Mouse (Mus musculus): Measurements from ENCODE around the gene Fignl2. TPM values are rescaled to one million over a fixed set of nuclear protein-coding genes. Genes with fewer than 3 reads are reported as not detected.

Fignl2 gene
- polyA plus RNA-seq, 1 experiment from 2014 or later, result 0.81 TPM

DNA sequence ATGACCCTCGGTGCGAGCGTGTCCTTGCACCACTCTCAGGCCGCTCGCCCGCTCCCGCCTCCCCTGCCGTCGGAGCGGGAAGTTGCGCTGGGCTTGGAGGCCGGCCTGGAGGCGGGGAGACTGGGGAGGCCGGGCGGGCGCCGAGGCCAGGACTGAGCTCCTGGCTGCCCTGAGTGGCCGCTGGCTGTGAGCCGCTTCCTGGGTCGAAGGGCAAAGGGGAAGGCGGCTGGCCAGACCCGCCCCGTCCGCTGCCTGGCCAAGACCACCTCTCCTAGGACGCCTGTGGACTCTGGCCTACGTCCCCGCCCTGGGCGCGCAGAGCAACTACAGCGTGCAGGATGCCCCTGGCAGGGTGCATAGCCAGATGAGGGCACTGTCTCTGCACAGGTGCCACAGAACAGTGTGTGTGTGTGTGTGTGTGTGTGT, 377 bp upstream of the Fignl2 start:
- H3K36me3 ChIP-seq (replicated peaks; ENCODE audit: control insufficient read depth, insufficient read depth, low read depth, low read length), result no peaks in the 10 kb centered on the region
- WGBS, result under 1% methylated on average over 21 of the region's 30 CpGs
- peak overlapping the region; percentile 94 for H3K27ac ChIP-seq (replicated peaks; ENCODE audit: low read depth, low read length)
- ATAC-seq (replicated peaks; ENCODE audit: insufficient number of reproducible peaks, low FRiP score, low TSS enrichment, low read depth) (peak; percentile 73), DNase-seq (ENCODE audit: low spot score) (peak; percentile 71)
- peak overlapping the region; percentile 93 for H3K9ac ChIP-seq (replicated peaks; ENCODE audit: low read length)
- peak overlapping the region; percentile 81 for H3K4me2 ChIP-seq (ENCODE audit: low read depth, low read length)
- H3K27me3 ChIP-seq (ENCODE audit: control insufficient read depth, insufficient read depth, low read length), result no peaks in the 10 kb centered on the region
- peaks cover 26% of the 10 kb centered on the region for H3K4me1 ChIP-seq (ENCODE audit: control insufficient read depth, insufficient read depth, low read length)
- H3K9me3 ChIP-seq (replicated peaks; ENCODE audit: control insufficient read depth, low read length), result no peaks in the 10 kb centered on the region
- H3K4me3 ChIP-seq (ENCODE audit: low read depth, low read length), result peak overlapping the region; percentile 98

DNA sequence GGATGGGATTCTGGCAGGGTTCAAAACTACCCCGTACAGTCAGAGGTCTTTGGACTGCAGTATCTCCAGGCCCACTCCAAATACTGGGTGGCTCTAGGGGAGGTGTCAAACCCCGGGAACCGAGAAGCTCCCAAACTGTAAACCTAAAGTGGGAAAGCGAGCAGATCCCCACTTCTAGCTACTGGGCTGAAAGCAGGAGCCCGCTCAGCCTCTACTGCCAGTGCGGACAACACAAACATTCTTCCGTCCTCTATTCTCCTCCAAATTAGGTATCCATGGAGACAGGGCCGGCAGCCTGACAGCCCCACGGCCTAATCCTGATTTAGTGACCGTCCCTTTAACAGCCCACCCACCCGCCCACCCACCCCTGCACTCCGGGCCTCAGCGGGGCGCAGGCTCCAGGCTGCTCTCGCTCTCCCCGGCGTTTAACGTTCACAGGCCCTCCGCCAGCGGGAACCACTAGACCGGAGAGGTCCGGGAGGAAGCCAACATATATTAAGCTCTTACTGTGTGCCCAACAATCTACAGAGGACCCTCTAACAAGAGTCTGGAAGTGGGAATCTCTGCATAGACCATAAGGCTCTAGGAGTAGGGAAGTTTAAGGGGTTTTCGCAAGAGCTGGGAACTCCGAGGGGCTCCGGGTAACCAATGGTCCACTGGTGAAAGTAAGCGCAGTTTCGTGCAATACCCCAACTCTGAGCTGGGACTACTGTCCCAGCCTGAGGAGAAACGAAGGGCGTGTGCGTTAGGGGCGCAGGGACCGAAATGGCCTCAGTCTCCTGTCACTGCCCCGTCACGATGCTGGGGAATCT, 1.2 kb downstream of the Fignl2 start:
- H3K4me1 ChIP-seq (ENCODE audit: control insufficient read depth, insufficient read depth, low read length), result peaks cover 26% of the 10 kb centered on the region
- WGBS, result under 1% methylated on average over 34 of the region's 34 CpGs
- H3K4me3 ChIP-seq (ENCODE audit: low read depth, low read length), result peak overlapping the region; percentile 98
- H3K27me3 ChIP-seq (ENCODE audit: control insufficient read depth, insufficient read depth, low read length), result no peaks in the 10 kb centered on the region
- peak overlapping the region; percentile 81 for H3K4me2 ChIP-seq (ENCODE audit: low read depth, low read length)
- H3K9me3 ChIP-seq (replicated peaks; ENCODE audit: control insufficient read depth, low read length), result no peaks in the 10 kb centered on the region
- H3K9ac ChIP-seq (replicated peaks; ENCODE audit: low read length), result peak overlapping the region; percentile 93
- H3K27ac ChIP-seq (replicated peaks; ENCODE audit: low read depth, low read length), result peak overlapping the region; percentile 94
- no peaks in the 10 kb centered on the region for H3K36me3 ChIP-seq (replicated peaks; ENCODE audit: control insufficient read depth, insufficient read depth, low read depth, low read length)
- ATAC-seq (replicated peaks; ENCODE audit: insufficient number of reproducible peaks, low FRiP score, low TSS enrichment, low read depth) (peak; percentile 0; the same call in 1 of the 2 replicates), DNase-seq (ENCODE audit: low spot score) (peak; percentile 64)

DNA sequence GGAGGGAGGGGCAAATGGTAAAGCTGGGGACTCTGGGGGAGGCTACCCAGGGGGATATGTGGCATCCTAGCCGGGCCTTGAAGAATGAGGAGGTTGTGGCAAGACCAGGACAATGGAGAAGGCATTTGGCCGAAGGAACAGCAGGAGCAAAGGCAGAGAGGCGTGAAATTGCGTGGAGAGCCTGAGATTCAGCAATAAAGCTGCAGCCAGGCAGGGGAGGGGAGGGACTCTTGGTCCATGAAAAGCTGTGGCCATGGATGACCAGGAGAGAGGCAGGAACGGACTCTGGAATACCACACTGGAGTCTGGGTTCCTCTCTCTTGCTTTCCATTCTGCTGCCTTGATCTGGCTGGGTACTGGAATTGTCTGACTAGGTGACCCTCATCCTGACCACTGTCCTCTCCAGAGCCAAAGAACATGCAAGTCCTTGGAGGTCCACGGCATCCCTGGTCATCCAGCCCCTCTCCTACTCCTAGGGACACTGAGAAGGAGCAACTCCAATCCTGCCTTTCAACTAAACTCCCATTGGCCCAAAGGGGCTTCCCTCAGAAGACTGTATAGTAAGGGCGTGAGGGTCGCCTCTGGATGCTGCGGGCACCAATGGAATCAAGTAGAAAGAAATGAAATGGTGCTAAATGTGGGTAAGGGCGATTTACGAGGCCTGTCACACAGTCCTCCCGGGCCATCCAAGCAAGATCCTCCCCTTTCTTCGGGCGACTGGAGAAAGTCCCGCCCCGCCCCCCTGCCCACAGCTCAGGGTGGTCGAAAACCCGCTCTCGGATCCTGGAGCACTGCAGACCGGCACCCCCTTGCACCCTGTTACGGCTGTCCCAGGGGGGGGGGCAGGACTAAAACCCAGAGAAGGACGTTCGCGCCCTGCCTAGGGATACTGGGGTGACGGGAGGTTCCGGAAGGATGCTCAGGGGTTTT, 2.0 kb downstream of the Fignl2 start:
- peaks cover 22% of the 10 kb centered on the region for H3K4me1 ChIP-seq (ENCODE audit: control insufficient read depth, insufficient read depth, low read length)
- peak overlapping the region; percentile 98 for H3K4me3 ChIP-seq (ENCODE audit: low read depth, low read length)
- peak overlapping the region; percentile 93 for H3K9ac ChIP-seq (replicated peaks; ENCODE audit: low read length)
- DNase-seq (ENCODE audit: low spot score), result peak; percentile 52
- 2% methylated on average over 25 of the region's 26 CpGs for WGBS
- H3K36me3 ChIP-seq (replicated peaks; ENCODE audit: control insufficient read depth, insufficient read depth, low read depth, low read length), result no peaks in the 10 kb centered on the region
- peak overlapping the region; percentile 81 for H3K4me2 ChIP-seq (ENCODE audit: low read depth, low read length)
- peak overlapping the region; percentile 10; the same call in 1 of the 2 replicates for H3K27ac ChIP-seq (replicated peaks; ENCODE audit: low read depth, low read length)
- no peaks in the 10 kb centered on the region for H3K27me3 ChIP-seq (ENCODE audit: control insufficient read depth, insufficient read depth, low read length)
- H3K9me3 ChIP-seq (replicated peaks; ENCODE audit: control insufficient read depth, low read length), result no peaks in the 10 kb centered on the region
- ATAC-seq (replicated peaks; ENCODE audit: insufficient number of reproducible peaks, low FRiP score, low TSS enrichment, low read depth), result 0 out of 2 replicates have a peak, but pooled peaks have one; percentile 2

DNA sequence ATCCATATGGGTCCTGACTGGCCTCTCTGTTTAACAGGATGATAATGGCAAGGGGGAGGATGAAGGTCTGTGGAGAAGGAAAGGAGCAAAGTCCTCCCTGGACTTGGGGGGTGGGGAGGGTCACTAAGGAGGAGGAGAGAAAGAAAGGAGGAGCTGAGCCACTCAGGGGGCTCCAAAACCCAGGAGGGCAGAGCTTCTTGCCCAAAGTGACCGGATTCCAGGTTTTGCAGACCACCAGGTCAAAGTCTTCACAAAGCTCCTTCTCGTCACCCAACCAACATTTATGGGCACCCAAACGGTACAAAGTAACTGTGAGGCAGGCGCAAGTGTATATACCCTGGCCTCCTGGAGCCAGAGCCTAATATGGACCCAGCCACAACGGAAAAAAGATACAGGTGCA, 2.7 kb downstream of the Fignl2 start:
- Histone ChIP-seq H3K9ac (replicated peaks; ENCODE audit: low read length) (peak overlapping the region; percentile 93; the same call in 1 of the 2 replicates), H3K27me3 (ENCODE audit: control insufficient read depth, insufficient read depth, low read length) (no peaks in the 10 kb centered on the region), H3K36me3 (replicated peaks; ENCODE audit: control insufficient read depth, insufficient read depth, low read depth, low read length) (no peaks in the 10 kb centered on the region), H3K4me3 (ENCODE audit: low read depth, low read length) (peak overlapping the region; percentile 98), H3K27ac (replicated peaks; ENCODE audit: low read depth, low read length) (peak overlapping the region; percentile 10; the same call in 1 of the 2 replicates), H3K9me3 (replicated peaks; ENCODE audit: control insufficient read depth, low read length) (no peaks in the 10 kb centered on the region), H3K4me1 (ENCODE audit: control insufficient read depth, insufficient read depth, low read length) (peaks cover 24% of the 10 kb centered on the region), H3K4me2 (ENCODE audit: low read depth, low read length) (peak overlapping the region; percentile 81)
- WGBS, result 16% methylated on average over 5 of the region's 5 CpGs
- no peak for DNase-seq (ENCODE audit: low spot score)
- ATAC-seq (replicated peaks; ENCODE audit: insufficient number of reproducible peaks, low FRiP score, low TSS enrichment, low read depth), result no peak

DNA sequence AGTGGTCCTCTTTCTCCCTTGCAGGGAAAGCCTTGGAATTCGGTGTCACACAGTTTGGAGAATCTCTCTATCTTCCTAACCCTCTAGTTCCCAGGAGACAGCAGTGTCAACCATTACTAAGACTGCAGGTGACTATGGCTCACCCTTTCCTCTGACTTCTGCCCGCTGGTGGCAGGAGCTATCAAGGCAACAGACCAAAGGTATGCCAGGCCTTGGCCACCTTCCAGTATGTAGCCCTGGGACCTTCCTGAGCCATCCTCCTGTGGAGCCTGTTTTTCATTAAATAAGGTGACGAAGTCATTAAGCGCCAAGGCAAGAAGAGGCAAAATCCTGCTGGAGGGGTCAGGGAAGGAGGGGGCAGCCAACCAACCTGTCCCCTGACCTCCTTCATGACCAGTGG, 3.2 kb downstream of the Fignl2 start:
- DNase-seq (ENCODE audit: low spot score) (no peak), ATAC-seq (replicated peaks; ENCODE audit: insufficient number of reproducible peaks, low FRiP score, low TSS enrichment, low read depth) (no peak)
- Histone ChIP-seq H3K27ac (replicated peaks; ENCODE audit: low read depth, low read length) (no peak overlapping the region), H3K4me3 (ENCODE audit: low read depth, low read length) (peak overlapping the region; percentile 98; the same call in 1 of the 2 replicates), H3K4me1 (ENCODE audit: control insufficient read depth, insufficient read depth, low read length) (peaks cover 28% of the 10 kb centered on the region), H3K27me3 (ENCODE audit: control insufficient read depth, insufficient read depth, low read length) (no peaks in the 10 kb centered on the region), H3K36me3 (replicated peaks; ENCODE audit: control insufficient read depth, insufficient read depth, low read depth, low read length) (no peaks in the 10 kb centered on the region), H3K9me3 (replicated peaks; ENCODE audit: control insufficient read depth, low read length) (no peaks in the 10 kb centered on the region), H3K9ac (replicated peaks; ENCODE audit: low read length) (no peak overlapping the region), H3K4me2 (ENCODE audit: low read depth, low read length) (no peak overlapping the region; the same call in 1 of the 2 replicates)
- 44% methylated on average over 4 of the region's 4 CpGs for WGBS

DNA sequence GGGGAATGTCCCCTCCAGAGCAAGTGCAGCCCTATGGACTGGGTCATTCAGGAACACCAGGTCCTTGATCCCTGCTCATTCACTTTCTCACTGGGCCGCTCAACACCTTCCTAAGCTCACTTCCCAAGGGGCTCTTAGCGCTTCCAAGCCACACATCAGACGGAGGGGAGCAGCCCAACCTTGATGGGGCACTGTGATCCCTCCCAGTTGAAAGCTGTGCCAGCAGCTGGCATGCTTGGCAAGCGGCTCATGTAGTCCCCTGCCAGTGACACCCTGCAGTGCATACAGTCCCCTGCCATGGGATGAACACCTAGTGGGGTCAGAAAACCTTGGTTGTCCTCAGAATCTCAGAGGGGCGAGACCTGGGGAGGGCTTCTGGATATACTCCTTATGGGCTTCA, 4.3 kb downstream of the Fignl2 start:
- Histone ChIP-seq H3K36me3 (replicated peaks; ENCODE audit: control insufficient read depth, insufficient read depth, low read depth, low read length) (no peaks in the 10 kb centered on the region), H3K4me3 (ENCODE audit: low read depth, low read length) (no peak overlapping the region), H3K27ac (replicated peaks; ENCODE audit: low read depth, low read length) (no peak overlapping the region), H3K4me2 (ENCODE audit: low read depth, low read length) (no peak overlapping the region), H3K9me3 (replicated peaks; ENCODE audit: control insufficient read depth, low read length) (no peaks in the 10 kb centered on the region), H3K9ac (replicated peaks; ENCODE audit: low read length) (no peak overlapping the region), H3K4me1 (ENCODE audit: control insufficient read depth, insufficient read depth, low read length) (peaks cover 30% of the 10 kb centered on the region), H3K27me3 (ENCODE audit: control insufficient read depth, insufficient read depth, low read length) (no peaks in the 10 kb centered on the region)
- ATAC-seq (replicated peaks; ENCODE audit: insufficient number of reproducible peaks, low FRiP score, low TSS enrichment, low read depth) (no peak), DNase-seq (ENCODE audit: low spot score) (no peak)
- 82% methylated on average over 5 of the region's 5 CpGs for WGBS

DNA sequence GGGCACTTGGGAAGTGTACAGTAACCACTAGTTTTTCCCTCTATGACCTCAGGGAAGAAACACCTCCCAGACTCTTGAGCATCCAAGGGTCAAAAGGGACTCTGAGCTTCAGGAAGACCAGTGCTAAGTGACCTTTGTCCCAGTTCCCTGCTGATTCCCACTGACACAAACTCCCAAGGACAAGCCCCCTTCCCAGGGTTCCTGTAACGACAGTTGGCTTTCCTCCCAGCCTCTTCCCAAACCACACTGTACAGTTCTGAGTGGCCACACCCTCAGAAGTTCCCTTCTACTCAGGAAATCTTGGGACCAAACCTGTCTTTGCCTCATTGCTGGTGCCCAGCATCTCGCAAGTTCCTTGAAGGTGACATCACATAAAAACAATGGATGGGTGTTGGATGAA, 5.6 kb downstream of the Fignl2 start:
- H3K9me3 ChIP-seq (replicated peaks; ENCODE audit: control insufficient read depth, low read length), result no peaks in the 10 kb centered on the region
- H3K27ac ChIP-seq (replicated peaks; ENCODE audit: low read depth, low read length), result no peak overlapping the region
- peaks cover 27% of the 10 kb centered on the region for H3K4me1 ChIP-seq (ENCODE audit: control insufficient read depth, insufficient read depth, low read length)
- no peak overlapping the region for H3K4me2 ChIP-seq (ENCODE audit: low read depth, low read length)
- no peaks in the 10 kb centered on the region for H3K36me3 ChIP-seq (replicated peaks; ENCODE audit: control insufficient read depth, insufficient read depth, low read depth, low read length)
- WGBS, result 58% methylated on average over 2 of the region's 2 CpGs
- no peak overlapping the region for H3K9ac ChIP-seq (replicated peaks; ENCODE audit: low read length)
- ATAC-seq (replicated peaks; ENCODE audit: insufficient number of reproducible peaks, low FRiP score, low TSS enrichment, low read depth) (no peak), DNase-seq (ENCODE audit: low spot score) (no peak)
- H3K4me3 ChIP-seq (ENCODE audit: low read depth, low read length), result no peak overlapping the region
- no peaks in the 10 kb centered on the region for H3K27me3 ChIP-seq (ENCODE audit: control insufficient read depth, insufficient read depth, low read length)
